Mouse (Mus musculus): Measurements from ENCODE around the gene Gm49325. TPM values are rescaled to one million over a fixed set of nuclear protein-coding genes. Genes with fewer than 3 reads are reported as not detected.

The Gm49325 gene
- polyA plus RNA-seq, 1 experiment from 2014 or later = 3.4 TPM

DNA sequence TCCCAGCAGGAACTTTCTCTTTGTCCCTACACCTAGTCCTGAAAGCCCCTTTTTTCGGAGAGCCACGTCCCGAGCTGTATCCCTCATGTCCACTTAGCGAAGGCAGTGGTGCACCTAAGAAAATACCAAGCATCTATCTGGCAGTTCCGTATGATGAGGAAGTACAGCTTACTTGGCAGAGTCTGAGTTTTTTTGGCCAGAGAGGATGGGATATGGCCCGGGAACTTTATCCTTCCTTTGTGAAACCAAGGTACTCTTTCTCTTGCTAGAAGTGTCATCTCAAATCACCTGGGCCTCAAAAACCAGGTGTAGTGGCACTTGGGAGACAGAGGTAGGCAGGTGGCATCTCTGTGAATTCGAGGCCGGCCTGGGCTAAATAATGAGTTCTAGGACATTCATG, 15.5 kb downstream of the Gm49325 start:
- 77% methylated on average over 8 of the region's 8 CpGs for WGBS
- no peak for DNase-seq (ENCODE audit: extremely low spot score, low spot score)
- Histone ChIP-seq H3K36me3 (replicated peaks) (peaks cover 62% of the 10 kb centered on the region), H3K4me1 (peaks cover 28% of the 10 kb centered on the region), H3K27me3 (ENCODE audit: poor library complexity, severe bottlenecking) (no peaks in the 10 kb centered on the region), H3K4me3 (peak overlapping the region; percentile 100), H3K27ac (peak overlapping the region; percentile 96), H3K9me3 (no peaks in the 10 kb centered on the region)

GRCm38 (mm10) chr10:77622055-77622988, 16.3 kb downstream of the Gm49325 start, which contains the start of gene Ube2g2:
Ube2g2 (plus strand) TSS chr10:77622275.
- peak; percentile 81 for DNase-seq (ENCODE audit: extremely low spot score, low spot score)
- under 1% methylated on average over 96 of the region's 96 CpGs for WGBS
- Histone ChIP-seq H3K4me1 (peaks cover 28% of the 10 kb centered on the region), H3K4me3 (peak within 1 kb of the TSS; percentile 100), H3K36me3 (replicated peaks) (peaks cover 58% of the 10 kb centered on the region), H3K9me3 (no peaks in the 10 kb centered on the region), H3K27me3 (ENCODE audit: poor library complexity, severe bottlenecking) (no peaks in the 10 kb centered on the region), H3K27ac (peak within 1 kb of the TSS; percentile 96)

GRCm38 (mm10) chr10:77623069-77623492, 17.1 kb downstream of the Gm49325 start:
- Histone ChIP-seq H3K9me3 (no peaks in the 10 kb centered on the region), H3K36me3 (replicated peaks) (peaks cover 51% of the 10 kb centered on the region), H3K27me3 (ENCODE audit: poor library complexity, severe bottlenecking) (no peaks in the 10 kb centered on the region), H3K27ac (peak overlapping the region; percentile 96), H3K4me3 (peak overlapping the region; percentile 100), H3K4me1 (peaks cover 30% of the 10 kb centered on the region)
- DNase-seq (ENCODE audit: extremely low spot score, low spot score) = no peak
- WGBS = 16% methylated on average over 8 of the region's 8 CpGs

- Histone ChIP-seq H3K4me1 (peaks cover 34% of the 10 kb centered on the region), H3K27ac (no peak overlapping the region), H3K27me3 (ENCODE audit: poor library complexity, severe bottlenecking) (no peaks in the 10 kb centered on the region), H3K4me3 (peak overlapping the region; percentile 100), H3K36me3 (replicated peaks) (peaks cover 49% of the 10 kb centered on the region), H3K9me3 (no peaks in the 10 kb centered on the region)
- DNase-seq (ENCODE audit: extremely low spot score, low spot score) = no peak
- WGBS = 94% methylated on average over 10 of the region's 10 CpGs
Measured at GRCm38 (mm10) chr10:77623639-77624400, 17.8 kb downstream of the Gm49325 start.

DNA sequence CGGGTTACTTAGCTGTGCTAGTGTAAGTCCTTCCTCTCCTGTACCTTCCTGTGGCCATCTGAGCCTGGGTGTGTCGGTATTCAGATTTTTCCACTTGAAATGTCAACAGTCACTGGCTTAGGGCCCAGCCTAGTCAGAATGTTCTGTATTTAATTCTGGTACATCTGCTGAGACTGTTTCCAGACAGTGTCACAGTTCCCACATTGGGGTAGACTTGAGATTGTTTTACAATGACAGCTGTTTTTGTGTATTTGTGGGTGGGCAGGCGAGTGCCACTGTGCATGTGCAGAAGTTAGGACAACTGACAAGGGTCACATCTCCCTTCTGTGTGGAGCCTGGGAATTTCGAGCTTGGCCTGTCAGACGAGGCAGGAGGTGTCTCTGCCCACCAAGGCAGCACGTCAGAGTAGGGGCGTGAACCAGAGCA, 18.6 kb downstream of the Gm49325 start:
- DNase-seq (ENCODE audit: extremely low spot score, low spot score) = no peak
- Histone ChIP-seq H3K36me3 (replicated peaks) (peaks cover 46% of the 10 kb centered on the region), H3K4me1 (peaks cover 34% of the 10 kb centered on the region), H3K27ac (no peak overlapping the region), H3K27me3 (ENCODE audit: poor library complexity, severe bottlenecking) (no peaks in the 10 kb centered on the region), H3K4me3 (no peak overlapping the region), H3K9me3 (no peaks in the 10 kb centered on the region)
- 85% methylated on average over 7 of the region's 7 CpGs for WGBS

DNA sequence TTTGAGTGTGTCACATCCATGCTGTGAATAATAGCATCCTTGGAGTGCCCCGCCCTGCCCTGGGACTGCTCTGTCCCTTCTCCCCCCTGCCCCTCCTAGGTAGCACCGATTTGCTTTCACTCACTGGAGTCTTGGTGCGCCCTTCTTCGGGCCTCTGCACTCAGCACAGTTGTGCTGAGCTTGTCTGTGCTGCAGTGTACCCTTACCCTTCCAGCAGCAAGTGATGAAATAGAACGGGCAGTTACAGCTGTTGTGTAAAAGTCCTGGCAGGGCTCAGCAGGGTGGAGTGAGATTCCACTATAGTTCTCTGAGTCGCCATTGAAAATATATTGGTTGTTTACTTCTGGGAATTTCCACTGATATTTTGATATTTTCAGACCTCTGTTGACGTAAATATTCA, 20.0 kb downstream of the Gm49325 start:
- Histone ChIP-seq H3K36me3 (replicated peaks) (peaks cover 41% of the 10 kb centered on the region), H3K4me3 (no peak overlapping the region), H3K4me1 (peaks cover 34% of the 10 kb centered on the region), H3K27me3 (ENCODE audit: poor library complexity, severe bottlenecking) (no peaks in the 10 kb centered on the region), H3K9me3 (no peaks in the 10 kb centered on the region), H3K27ac (no peak overlapping the region)
- DNase-seq (ENCODE audit: extremely low spot score, low spot score) = no peak
- WGBS = 87% methylated on average over 7 of the region's 7 CpGs

DNA sequence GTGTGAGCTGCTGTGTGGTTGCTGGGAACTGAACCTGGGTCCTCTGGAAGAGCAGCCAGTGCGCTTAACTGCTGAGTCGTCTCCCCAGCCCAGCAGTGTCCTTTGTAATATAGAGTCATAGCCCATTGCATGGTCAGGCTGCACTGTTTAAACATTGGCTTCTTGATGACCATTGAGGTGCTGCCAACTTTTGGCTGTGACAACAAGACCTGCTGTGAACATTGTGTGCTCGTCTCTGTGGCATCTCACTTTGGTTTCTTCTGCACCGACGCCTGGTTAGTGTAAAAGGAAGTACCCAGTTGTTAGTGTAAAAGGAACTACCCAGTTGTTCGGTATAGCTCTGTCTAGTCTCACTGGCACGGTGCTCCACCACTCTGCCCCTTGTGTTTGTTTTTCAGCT, 20.6 kb downstream of the Gm49325 start:
- peaks cover 46% of the 10 kb centered on the region for H3K36me3 ChIP-seq (replicated peaks)
- DNase-seq (ENCODE audit: extremely low spot score, low spot score) = no peak
- no peaks in the 10 kb centered on the region for H3K9me3 ChIP-seq
- no peaks in the 10 kb centered on the region for H3K27me3 ChIP-seq (ENCODE audit: poor library complexity, severe bottlenecking)
- no peak overlapping the region for H3K4me3 ChIP-seq
- peaks cover 32% of the 10 kb centered on the region for H3K4me1 ChIP-seq
- no peak overlapping the region for H3K27ac ChIP-seq
- WGBS = 82% methylated on average over 7 of the region's 7 CpGs

GRCm38 (mm10) chr10:77627497-77627896, 21.5 kb downstream of the Gm49325 start:
- no peak overlapping the region for H3K27ac ChIP-seq
- peaks cover 28% of the 10 kb centered on the region for H3K4me1 ChIP-seq
- peak; percentile 78 for DNase-seq (ENCODE audit: extremely low spot score, low spot score)
- H3K4me3 ChIP-seq = no peak overlapping the region
- no peaks in the 10 kb centered on the region for H3K27me3 ChIP-seq (ENCODE audit: poor library complexity, severe bottlenecking)
- peaks cover 53% of the 10 kb centered on the region for H3K36me3 ChIP-seq (replicated peaks)
- WGBS = 51% methylated on average over 2 of the region's 2 CpGs
- no peaks in the 10 kb centered on the region for H3K9me3 ChIP-seq

DNA sequence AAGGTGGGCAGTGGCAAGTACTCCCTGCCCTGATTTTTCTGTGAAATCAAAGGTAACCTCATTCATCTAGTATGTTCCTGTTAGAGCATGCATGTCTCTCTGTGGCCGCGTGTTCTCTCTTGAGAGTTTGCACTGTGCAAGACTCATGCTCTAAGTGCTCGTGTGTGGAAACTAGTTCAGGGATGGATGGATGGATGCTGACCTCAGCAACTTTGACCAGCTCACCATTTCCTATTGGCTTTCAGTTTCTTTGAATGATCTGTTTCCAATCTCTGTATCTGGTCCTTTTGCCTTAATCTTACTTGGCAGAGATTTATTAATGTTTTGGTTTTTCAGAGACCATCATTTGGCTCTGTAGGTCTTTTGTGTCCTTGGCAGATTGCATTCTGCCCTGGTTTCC, 23.2 kb downstream of the Gm49325 start:
- no peak overlapping the region for H3K27ac ChIP-seq
- no peaks in the 10 kb centered on the region for H3K9me3 ChIP-seq
- peaks cover 14% of the 10 kb centered on the region for H3K4me1 ChIP-seq
- no peak for DNase-seq (ENCODE audit: extremely low spot score, low spot score)
- 89% methylated on average over 3 of the region's 3 CpGs for WGBS
- H3K27me3 ChIP-seq (ENCODE audit: poor library complexity, severe bottlenecking) = no peaks in the 10 kb centered on the region
- peaks cover 66% of the 10 kb centered on the region for H3K36me3 ChIP-seq (replicated peaks)
- no peak overlapping the region for H3K4me3 ChIP-seq

DNA sequence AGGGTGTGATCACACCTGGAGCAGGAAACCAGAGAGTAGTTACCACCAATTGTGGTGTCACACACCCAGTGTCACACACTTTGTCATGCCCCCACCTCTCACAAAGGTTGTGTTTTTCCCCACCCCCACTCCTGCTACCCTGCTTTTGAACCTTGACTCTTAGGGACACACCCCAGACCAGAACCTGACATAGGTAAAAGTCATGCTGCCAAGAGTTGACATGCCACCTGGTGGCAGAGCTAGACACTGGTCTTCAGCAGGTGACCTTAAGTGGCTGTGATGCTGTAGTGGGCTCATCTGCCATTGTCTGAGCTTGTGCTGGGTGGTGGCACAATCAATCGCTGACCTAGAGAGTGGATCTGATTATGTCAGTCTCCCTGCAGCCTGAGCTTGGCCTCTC, 24.0 kb downstream of the Gm49325 start:
- no peak for DNase-seq (ENCODE audit: extremely low spot score, low spot score)
- peaks cover 9% of the 10 kb centered on the region; the same call in 1 of the 2 replicates for H3K4me1 ChIP-seq
- no peak overlapping the region for H3K27ac ChIP-seq
- no peak overlapping the region for H3K4me3 ChIP-seq
- no peaks in the 10 kb centered on the region for H3K9me3 ChIP-seq
- peaks cover 66% of the 10 kb centered on the region for H3K36me3 ChIP-seq (replicated peaks)
- 96% methylated on average over 1 of the region's 1 CpGs for WGBS
- no peaks in the 10 kb centered on the region for H3K27me3 ChIP-seq (ENCODE audit: poor library complexity, severe bottlenecking)

GRCm38 (mm10) chr10:77634016-77634415, 28.0 kb downstream of the Gm49325 start:
- DNase-seq (ENCODE audit: extremely low spot score, low spot score) = no peak
- Histone ChIP-seq H3K36me3 (replicated peaks) (peaks cover 84% of the 10 kb centered on the region), H3K4me1 (peaks cover 3% of the 10 kb centered on the region; the same call in 1 of the 2 replicates), H3K27me3 (ENCODE audit: poor library complexity, severe bottlenecking) (no peaks in the 10 kb centered on the region), H3K4me3 (no peak overlapping the region), H3K27ac (no peak overlapping the region), H3K9me3 (no peaks in the 10 kb centered on the region)
- WGBS = 93% methylated on average over 6 of the region's 6 CpGs

DNA sequence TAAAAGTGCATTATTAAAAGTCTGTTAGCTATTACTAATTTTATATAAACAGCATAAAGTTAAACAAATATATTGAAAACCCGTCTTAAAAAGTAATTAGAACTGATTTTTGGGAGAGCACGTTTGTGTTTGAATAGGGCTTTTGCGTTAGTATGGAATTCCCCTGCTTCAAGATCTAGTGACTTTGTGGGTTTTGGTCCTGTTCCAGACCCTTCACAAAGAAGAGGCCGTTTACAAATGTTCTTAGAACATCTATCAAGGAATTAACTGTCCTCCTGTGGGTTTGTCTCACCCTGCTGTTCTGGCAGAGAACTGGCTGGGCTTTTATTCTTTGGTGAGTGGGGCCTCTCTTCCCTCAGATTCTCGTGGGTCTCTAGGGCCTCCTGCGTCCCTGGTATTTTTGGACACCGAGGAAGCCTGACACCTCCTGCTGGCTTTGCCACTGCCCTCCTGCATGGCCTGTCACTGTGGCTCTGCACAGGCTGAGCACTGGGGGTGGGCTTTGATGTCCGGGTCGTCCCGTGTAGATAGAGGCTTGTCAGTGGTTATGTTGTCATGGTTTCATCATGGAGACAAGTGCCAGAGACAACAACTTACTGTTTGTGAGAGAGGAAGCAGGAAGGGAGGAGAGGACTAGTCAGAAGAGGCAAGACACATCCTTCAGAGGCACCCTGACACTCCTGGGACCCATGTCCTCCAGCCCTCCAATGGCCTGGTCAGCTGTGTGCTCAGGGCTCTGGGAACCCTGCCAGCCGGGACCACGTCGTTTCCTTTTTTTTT, 28.6 kb downstream of the Gm49325 start:
- no peak for DNase-seq (ENCODE audit: extremely low spot score, low spot score)
- no peak overlapping the region for H3K4me3 ChIP-seq
- peaks cover 89% of the 10 kb centered on the region for H3K36me3 ChIP-seq (replicated peaks)
- WGBS = 86% methylated on average over 13 of the region's 13 CpGs
- H3K27me3 ChIP-seq (ENCODE audit: poor library complexity, severe bottlenecking) = no peaks in the 10 kb centered on the region
- H3K4me1 ChIP-seq = peaks cover 3% of the 10 kb centered on the region; the same call in 1 of the 2 replicates
- no peak overlapping the region for H3K27ac ChIP-seq
- H3K9me3 ChIP-seq = no peaks in the 10 kb centered on the region

All from forebrain, embryonic 10.5 days (tissue).